Comparison of ENCODE assay signal across 10 mouse cellular contexts in the genomic region with DNA sequence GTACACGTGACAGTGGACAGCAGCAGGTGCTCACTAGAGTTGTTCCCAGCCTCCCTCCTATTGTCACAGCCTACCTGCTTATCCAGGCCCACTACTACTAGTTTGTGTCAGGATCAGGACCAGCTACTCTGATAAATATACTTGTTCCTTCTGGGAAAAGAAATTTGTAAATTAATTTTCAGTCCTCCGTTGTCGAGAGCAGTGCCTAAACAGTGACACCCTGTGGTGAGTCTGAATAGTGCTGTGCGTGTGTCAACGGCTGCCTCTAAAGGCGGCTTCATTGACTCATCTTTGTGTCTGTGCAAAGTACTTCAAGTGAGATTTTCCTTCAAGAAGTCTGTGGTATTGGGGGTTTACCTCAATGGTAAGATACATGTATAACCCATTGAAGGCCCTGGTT. TPM values are rescaled to one million over a fixed set of nuclear protein-coding genes. Genes with fewer than 3 reads are reported as not detected.
DNase-seq lines count a peak whose midpoint lies in the region; ATAC-seq and TF ChIP-seq lines count a peak whose summit lies in the region.
"Had no signal": no experiment of that assay in that cellular context is flagged by ENCODE, and none has a peak within 500 bp of the region (broad histone marks: within the 10 kb centered on the region; RNA-seq: fewer than 3 reads in every experiment).

No protein-coding gene starts in this region.

- DNase-seq in adrenal gland, adult 2 months: peak; percentile 62
- DNase-seq in adrenal gland, postnatal 4 days (ENCODE audit: low spot score in 2 of 2): no peak
- DNase-seq in liver: peak; percentile 44
- DNase-seq in liver, embryonic 11.5 days (ENCODE audit: low spot score): no peak
- peak; percentile 54 to 64 for DNase-seq in frontal cortex, postnatal 36 days (ENCODE audit: low spot score in 2 of 2)
- peak; percentile 37 for DNase-seq in limb, embryonic 10.5 days (ENCODE audit: low spot score)
- DNase-seq in right cerebral cortex, postnatal 10 days (ENCODE audit: low spot score in 2 of 2): peak; percentile 61 to 77

- H3K27ac ChIP-seq in liver, embryonic 11.5 days (ENCODE audit: low read depth, low read length): no peak overlapping the region
- no peak overlapping the region for H3K27ac ChIP-seq in bone marrow macrophage, adult 2 months (ENCODE audit: insufficient read depth, low read depth, low read length)
- no peak overlapping the region for H3K27ac ChIP-seq in limb, embryonic 10.5 days
- H3K27ac ChIP-seq: heart, embryonic 15.5 days had no signal

- no peak for ATAC-seq in liver, embryonic 11.5 days (replicated peaks; ENCODE audit: low FRiP score)

- no peak overlapping the region for H3K4me3 ChIP-seq in liver, embryonic 11.5 days (ENCODE audit: low read depth, low read length)
- H3K4me3 ChIP-seq in bone marrow macrophage, adult 2 months (ENCODE audit: insufficient read depth, low read length): no peak overlapping the region
- H3K4me3 ChIP-seq in limb, embryonic 10.5 days: no peak overlapping the region
- H3K4me3 ChIP-seq: heart, embryonic 15.5 days; myocyte had no signal

- no peaks in the 10 kb centered on the region for H3K27me3 ChIP-seq in liver, embryonic 11.5 days (replicated peaks; ENCODE audit: control insufficient read depth, insufficient read depth, low read length)
- no peaks in the 10 kb centered on the region for H3K27me3 ChIP-seq in limb, embryonic 10.5 days (ENCODE audit: low read depth, poor library complexity, severe bottlenecking)
- H3K27me3 ChIP-seq: heart, embryonic 15.5 days had no signal

- H3K4me1 ChIP-seq in liver, embryonic 11.5 days (replicated peaks; ENCODE audit: control insufficient read depth, insufficient read depth, low read length): no peaks in the 10 kb centered on the region
- H3K4me1 ChIP-seq in bone marrow macrophage, adult 2 months (ENCODE audit: control insufficient read depth, insufficient read depth, low read length): no peaks in the 10 kb centered on the region
- H3K4me1 ChIP-seq in limb, embryonic 10.5 days: no peaks in the 10 kb centered on the region
- H3K4me1 ChIP-seq: heart, embryonic 15.5 days had no signal

- TF ChIP-seq POLR2A in bone marrow macrophage, adult 2 months (IDR thresholded peaks at IDR 0.05; ENCODE audit: borderline replicate concordance, low read depth, low read length): no peak

- 76% methylated on average over 6 of the region's 6 CpGs for WGBS in liver, embryonic 11.5 days
- 83% methylated on average over 6 of the region's 6 CpGs for WGBS in limb, embryonic 10.5 days

- H3K4me2 ChIP-seq in liver, embryonic 11.5 days: no peak overlapping the region
- H3K4me2 ChIP-seq: heart, embryonic 15.5 days had no signal

- H3K9ac ChIP-seq in liver, embryonic 11.5 days (ENCODE audit: low read depth, low read length): no peak overlapping the region
- H3K9ac ChIP-seq: heart, embryonic 15.5 days had no signal

- H3K36me3 ChIP-seq in liver, embryonic 11.5 days (ENCODE audit: control insufficient read depth, insufficient read depth, low read length): peaks cover 64% of the 10 kb centered on the region
- peaks cover 91% of the 10 kb centered on the region for H3K36me3 ChIP-seq in limb, embryonic 10.5 days

- peak; percentile 63 for TF ChIP-seq CTCF in bone marrow macrophage, adult 2 months (IDR thresholded peaks at IDR 0.05; ENCODE audit: low read depth, low read length)

- H3K9me3 ChIP-seq in liver, embryonic 11.5 days (ENCODE audit: control insufficient read depth, low read length): no peaks in the 10 kb centered on the region
- no peaks in the 10 kb centered on the region for H3K9me3 ChIP-seq in limb, embryonic 10.5 days (replicated peaks)
- H3K9me3 ChIP-seq: heart, embryonic 15.5 days had no signal

RNA-seq across cellular contexts. Expression of a gene that starts 35.5 kb away (rescaled TPM):
- total RNA-seq in adrenal gland, adult 2 months (2021): 1 to 10 TPM in 1 of 2 experiments, not detected in 1; 3.9 TPM
- polyA plus RNA-seq in adrenal gland, adult 2 months (2012; rRNA removed): 2.9 and 4.4 TPM in 2 replicates
- under 1 TPM; 0.20 TPM for total RNA-seq in adrenal gland, postnatal 4 days (2021)
- not detected in 2 replicates for polyA plus RNA-seq in liver, embryonic 11.5 days (2014; fragmentation: Nextera tagmentation; extraction: Ambion mirVana)
- not detected in 2 replicates for polyA plus RNA-seq in bone marrow macrophage, adult 2 months (2012; ENCODE audit: insufficient read depth, insufficient read length, missing spikeins)
- polyA plus RNA-seq in limb, embryonic 10.5 days (2016; fragmentation: Nextera tagmentation; extraction: Ambion mirVana): not detected in 2 replicates
- polyA plus RNA-seq: heart, embryonic 15.5 days had no signal

RNA-seq across cellular contexts. Expression of a gene that starts 46.5 kb away (rescaled TPM):
- total RNA-seq in adrenal gland, adult 2 months (2021): 10 to 100 TPM; 46.7 to 49.6 TPM
- polyA plus RNA-seq in adrenal gland, adult 2 months (2012; rRNA removed): 25.3 and 29.8 TPM in 2 replicates
- total RNA-seq in adrenal gland, postnatal 4 days (2021): 10 to 100 TPM; 56.0 to 57.3 TPM
- 75.7 and 77.6 TPM in 2 replicates for polyA plus RNA-seq in liver, embryonic 11.5 days (2014; fragmentation: Nextera tagmentation; extraction: Ambion mirVana)
- polyA plus RNA-seq in bone marrow macrophage, adult 2 months (2012; ENCODE audit: insufficient read depth, insufficient read length, missing spikeins): 58.4 and 58.5 TPM in 2 replicates
- polyA plus RNA-seq in limb, embryonic 10.5 days (2016; fragmentation: Nextera tagmentation; extraction: Ambion mirVana): 107 and 113 TPM in 2 replicates

RNA-seq across cellular contexts. Expression of a gene that starts 48.6 kb away (rescaled TPM):
- 100 to 1,000 TPM in 1 of 2 experiments, 10 to 100 TPM in 1; 75.1 to 137 TPM for total RNA-seq in adrenal gland, adult 2 months (2021)
- polyA plus RNA-seq in adrenal gland, adult 2 months (2012; rRNA removed): 34.1 and 39.8 TPM in 2 replicates
- 100 to 1,000 TPM; 103 to 106 TPM for total RNA-seq in adrenal gland, postnatal 4 days (2021)
- 37.2 and 43.0 TPM in 2 replicates for polyA plus RNA-seq in liver, embryonic 11.5 days (2014; fragmentation: Nextera tagmentation; extraction: Ambion mirVana)
- polyA plus RNA-seq in bone marrow macrophage, adult 2 months (2012; ENCODE audit: insufficient read depth, insufficient read length, missing spikeins): 30.4 and 32.4 TPM in 2 replicates
- polyA plus RNA-seq in limb, embryonic 10.5 days (2016; fragmentation: Nextera tagmentation; extraction: Ambion mirVana): 20.0 and 22.6 TPM in 2 replicates

Comparison
In these comparisons a context has a peak if more than half of its experiments do, and no peak if none do; other contexts are left out.
1. DNase-seq: peak in adrenal gland, adult 2 months (single experiment), liver (single experiment), frontal cortex, postnatal 36 days (2 of 2), limb, embryonic 10.5 days (single experiment) and right cerebral cortex, postnatal 10 days (2 of 2); none in adrenal gland, postnatal 4 days (0 of 2) and liver, embryonic 11.5 days (single experiment).